Mouse (Mus musculus) bone marrow, adult 2 months (tissue): ENCODE data around the gene Psma2.

Experiments
- CTCF ChIP-seq: fragments of 200-500 bp; IDR thresholded peaks from 2 replicates; pipeline ENCODE4 v1.5.1; 2011; ENCODE audit warnings: low read length, control low read depth; ENCODE audit not compliant: control insufficient read depth, insufficient read depth
- POLR2A ChIP-seq: fragments of 200-500 bp; IDR thresholded peaks from 2 replicates; pipeline ENCODE4 v1.6.1; 2011; ENCODE audit warnings: low read depth, mild to moderate bottlenecking, control low read depth, low read length, borderline replicate concordance; ENCODE audit not compliant: control insufficient read depth

- TF ChIP-seq CTCF (no peak), POLR2A (no peak)
Observed at GRCm38 (mm10) chr13:14670342-14670741, 57.3 kb downstream of the Psma2 start.
